Mouse (Mus musculus): ENCODE data around the gene Arid5b. TPM values are rescaled to one million over a fixed set of nuclear protein-coding genes. Genes with fewer than 3 reads are reported as not detected.

Arid5b gene
- total and polyA plus RNA-seq, 2 experiments from 2014 or later: 11.4 to 14.5 TPM

- DNase-seq (ENCODE audit: low spot score): peak; percentile 82
Measured at GRCm38 (mm10) chr10:68277671-68278151, 829 bp downstream of the Arid5b start.

GRCm38 (mm10) chr10:68276976-68277441 lies 1.5 kb downstream of the Arid5b start:
- Histone ChIP-seq H3K4me1 (ENCODE audit: control insufficient read depth, insufficient read depth) (no peaks in the 10 kb centered on the region; the same call in 1 of the 2 replicates), H3K27ac (ENCODE audit: low read depth) (peak overlapping the region; percentile 92), H3K27me3 (ENCODE audit: control insufficient read depth, insufficient read depth, low read length) (no peaks in the 10 kb centered on the region), H3K36me3 (replicated peaks; ENCODE audit: control insufficient read depth, insufficient read depth, low read length) (0 out of 2 replicates have a peak, but pooled peaks cover 4% of the 10 kb centered on the region), H3K4me2 (ENCODE audit: low read depth, low read length) (peak overlapping the region; percentile 96), H3K9me3 (replicated peaks; ENCODE audit: control insufficient read depth, low read length) (no peaks in the 10 kb centered on the region), H3K9ac (replicated peaks; ENCODE audit: low read depth, low read length) (peak overlapping the region; percentile 82), H3K4me3 (ENCODE audit: low read depth, low read length) (peak overlapping the region; percentile 91)
- TF ChIP-seq EP300 (IDR thresholded peaks at IDR 0.05; ENCODE audit: low read depth) (no peak), CTCF (IDR thresholded peaks at IDR 0.05; ENCODE audit: low read depth) (no peak)
- peak; percentile 56 for ATAC-seq (ENCODE audit: insufficient read depth, low read depth)
- WGBS: 0% methylated on average over 30 of the region's 34 CpGs
- DNase-seq (ENCODE audit: low spot score): peak; percentile 56

More at GRCm38 (mm10) chr10:68277671-68278151, 829 bp downstream of the Arid5b start:
- Histone ChIP-seq H3K36me3 (replicated peaks; ENCODE audit: control insufficient read depth, insufficient read depth, low read length) (0 out of 2 replicates have a peak, but pooled peaks cover 4% of the 10 kb centered on the region), H3K9me3 (replicated peaks; ENCODE audit: control insufficient read depth, low read length) (no peaks in the 10 kb centered on the region), H3K4me2 (ENCODE audit: low read depth, low read length) (peak overlapping the region; percentile 96), H3K4me1 (ENCODE audit: control insufficient read depth, insufficient read depth) (no peaks in the 10 kb centered on the region; the same call in 1 of the 2 replicates), H3K27me3 (ENCODE audit: control insufficient read depth, insufficient read depth, low read length) (no peaks in the 10 kb centered on the region), H3K27ac (ENCODE audit: low read depth) (peak overlapping the region; percentile 92), H3K4me3 (ENCODE audit: low read depth, low read length) (peak overlapping the region; percentile 91), H3K9ac (replicated peaks; ENCODE audit: low read depth, low read length) (peak overlapping the region; percentile 82)
- peak; percentile 6; the same call in 1 of the 2 replicates for TF ChIP-seq CTCF (IDR thresholded peaks at IDR 0.05; ENCODE audit: low read depth)
- TF ChIP-seq EP300 (IDR thresholded peaks at IDR 0.05; ENCODE audit: low read depth): no peak
- WGBS: 0% methylated on average over 15 of the region's 15 CpGs
- ATAC-seq (ENCODE audit: insufficient read depth, low read depth): 0 out of 2 replicates have a peak, but pooled peaks have one; percentile 20

GRCm38 (mm10) chr10:68276350-68276975 lies 2.1 kb downstream of the Arid5b start:
- 0 out of 2 replicates have a peak, but pooled peaks cover 4% of the 10 kb centered on the region for H3K36me3 ChIP-seq (replicated peaks; ENCODE audit: control insufficient read depth, insufficient read depth, low read length)
- no peaks in the 10 kb centered on the region; the same call in 1 of the 2 replicates for H3K4me1 ChIP-seq (ENCODE audit: control insufficient read depth, insufficient read depth)
- H3K4me3 ChIP-seq (ENCODE audit: low read depth, low read length): peak overlapping the region; percentile 91
- H3K27me3 ChIP-seq (ENCODE audit: control insufficient read depth, insufficient read depth, low read length): no peaks in the 10 kb centered on the region
- ATAC-seq (ENCODE audit: insufficient read depth, low read depth): peak; percentile 69
- TF ChIP-seq CTCF (IDR thresholded peaks at IDR 0.05; ENCODE audit: low read depth) (no peak), EP300 (IDR thresholded peaks at IDR 0.05; ENCODE audit: low read depth) (no peak)
- peak overlapping the region; percentile 92 for H3K27ac ChIP-seq (ENCODE audit: low read depth)
- peak; percentile 78 for DNase-seq (ENCODE audit: low spot score)
- H3K9ac ChIP-seq (replicated peaks; ENCODE audit: low read depth, low read length): peak overlapping the region; percentile 82
- WGBS: under 1% methylated on average over 29 of the region's 29 CpGs
- H3K9me3 ChIP-seq (replicated peaks; ENCODE audit: control insufficient read depth, low read length): no peaks in the 10 kb centered on the region
- H3K4me2 ChIP-seq (ENCODE audit: low read depth, low read length): peak overlapping the region; percentile 96

- Histone ChIP-seq H3K4me3 (ENCODE audit: low read depth, low read length) (peak overlapping the region; percentile 91), H3K27ac (ENCODE audit: low read depth) (peak overlapping the region; percentile 92), H3K9me3 (replicated peaks; ENCODE audit: control insufficient read depth, low read length) (no peaks in the 10 kb centered on the region), H3K4me2 (ENCODE audit: low read depth, low read length) (peak overlapping the region; percentile 96), H3K27me3 (ENCODE audit: control insufficient read depth, insufficient read depth, low read length) (no peaks in the 10 kb centered on the region), H3K36me3 (replicated peaks; ENCODE audit: control insufficient read depth, insufficient read depth, low read length) (0 out of 2 replicates have a peak, but pooled peaks cover 4% of the 10 kb centered on the region), H3K4me1 (ENCODE audit: control insufficient read depth, insufficient read depth) (no peaks in the 10 kb centered on the region), H3K9ac (replicated peaks; ENCODE audit: low read depth, low read length) (peak overlapping the region; percentile 10; the same call in 1 of the 2 replicates)
- 19% methylated on average over 18 of the region's 18 CpGs for WGBS
- DNase-seq (ENCODE audit: low spot score): peak; percentile 70
- TF ChIP-seq CTCF (IDR thresholded peaks at IDR 0.05; ENCODE audit: low read depth) (no peak), EP300 (IDR thresholded peaks at IDR 0.05; ENCODE audit: low read depth) (no peak)
- ATAC-seq (ENCODE audit: insufficient read depth, low read depth): no peak
Measured at GRCm38 (mm10) chr10:68274900-68275760, 3.4 kb downstream of the Arid5b start.

GRCm38 (mm10) chr10:68269789-68270188 lies 8.8 kb downstream of the Arid5b start:
- no peaks in the 10 kb centered on the region for H3K27me3 ChIP-seq (ENCODE audit: control insufficient read depth, insufficient read depth, low read length)
- H3K36me3 ChIP-seq (replicated peaks; ENCODE audit: control insufficient read depth, insufficient read depth, low read length): 0 out of 2 replicates have a peak, but pooled peaks cover 10% of the 10 kb centered on the region
- no peak for ATAC-seq (ENCODE audit: insufficient read depth, low read depth)
- no peak for DNase-seq (ENCODE audit: low spot score)
- no peak overlapping the region for H3K4me2 ChIP-seq (ENCODE audit: low read depth, low read length)
- H3K4me3 ChIP-seq (ENCODE audit: low read depth, low read length): no peak overlapping the region
- WGBS: 94% methylated on average over 10 of the region's 10 CpGs
- H3K4me1 ChIP-seq (ENCODE audit: control insufficient read depth, insufficient read depth): 0 out of 2 replicates have a peak, but pooled peaks cover 6% of the 10 kb centered on the region
- H3K9me3 ChIP-seq (replicated peaks; ENCODE audit: control insufficient read depth, low read length): no peaks in the 10 kb centered on the region
- no peak overlapping the region for H3K27ac ChIP-seq (ENCODE audit: low read depth)
- TF ChIP-seq CTCF (IDR thresholded peaks at IDR 0.05; ENCODE audit: low read depth): no peak
- TF ChIP-seq EP300 (IDR thresholded peaks at IDR 0.05; ENCODE audit: low read depth): no peak
- no peak overlapping the region for H3K9ac ChIP-seq (replicated peaks; ENCODE audit: low read depth, low read length)

Data from heart, postnatal 0 days (tissue).